Mouse (Mus musculus): ENCODE results near the gene Inpp5f. TPM values are rescaled to one million over a fixed set of nuclear protein-coding genes. Genes with fewer than 3 reads are reported as not detected.

Gene Inpp5f
- total RNA-seq, 2 experiments from 2014 or later = 1.0 to 2.1 TPM

DNA sequence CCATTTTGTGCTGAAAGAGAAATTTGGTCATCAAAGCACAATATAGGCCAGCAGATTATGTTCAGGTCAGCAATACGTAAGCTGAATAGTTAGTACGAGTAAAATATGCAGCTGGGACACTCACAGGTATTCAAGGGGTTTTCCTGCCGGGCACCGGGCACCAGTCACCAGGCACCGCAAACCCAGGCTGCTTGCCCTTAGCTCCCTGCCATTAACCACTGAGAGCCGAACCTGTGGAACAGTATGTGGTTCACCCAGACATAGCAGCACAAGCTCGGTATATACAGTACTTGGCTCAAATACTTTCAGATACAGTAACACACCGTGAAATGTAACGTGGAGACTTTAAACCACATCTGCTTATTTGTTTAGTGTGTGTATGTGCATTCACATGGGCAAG, 114.1 kb downstream of the Inpp5f start:
- ATAC-seq (replicated peaks; ENCODE audit: low FRiP score, poor library complexity, severe bottlenecking) = no peak

DNA sequence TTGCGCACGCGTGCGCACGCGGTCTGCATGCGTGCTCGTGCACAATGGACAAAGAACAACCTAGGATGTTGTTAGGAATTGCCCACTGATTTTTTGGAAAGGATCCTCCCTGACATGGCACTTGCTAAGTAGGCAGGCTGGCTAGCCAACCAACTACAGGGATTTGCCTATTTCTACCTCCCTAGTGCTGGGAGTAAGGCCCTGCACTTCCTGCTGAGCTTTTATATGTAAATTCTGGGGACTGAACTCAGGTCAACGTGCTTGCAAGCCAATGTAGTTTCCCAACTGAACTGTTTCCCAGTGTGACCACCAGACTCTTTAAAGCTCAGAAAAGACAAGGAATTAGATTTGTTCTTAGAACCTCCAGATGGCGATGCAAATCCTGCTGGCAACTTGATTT, 115.9 kb downstream of the Inpp5f start:
- no peak for ATAC-seq (replicated peaks; ENCODE audit: low FRiP score, poor library complexity, severe bottlenecking)

DNA sequence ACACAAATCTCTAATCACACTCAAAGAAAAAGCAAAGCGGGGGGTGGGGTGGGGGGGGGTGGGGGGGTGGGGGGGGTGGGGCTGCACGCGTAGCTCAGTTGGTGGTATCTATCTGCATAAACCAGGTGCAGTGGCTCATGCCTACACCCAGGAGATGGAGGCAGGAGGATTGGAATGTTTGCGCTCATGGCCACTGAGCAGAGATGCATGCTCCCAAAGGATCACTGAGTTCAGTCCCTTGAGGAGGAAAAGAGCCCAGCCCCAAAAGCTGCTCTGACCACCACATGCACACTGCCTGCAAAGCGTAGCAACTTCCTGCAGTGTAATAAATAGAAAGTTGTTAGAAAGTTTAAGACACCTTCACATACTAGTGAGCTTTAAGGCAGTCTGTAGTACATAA, 116.6 kb downstream of the Inpp5f start:
- no peak for ATAC-seq (replicated peaks; ENCODE audit: low FRiP score, poor library complexity, severe bottlenecking)

DNA sequence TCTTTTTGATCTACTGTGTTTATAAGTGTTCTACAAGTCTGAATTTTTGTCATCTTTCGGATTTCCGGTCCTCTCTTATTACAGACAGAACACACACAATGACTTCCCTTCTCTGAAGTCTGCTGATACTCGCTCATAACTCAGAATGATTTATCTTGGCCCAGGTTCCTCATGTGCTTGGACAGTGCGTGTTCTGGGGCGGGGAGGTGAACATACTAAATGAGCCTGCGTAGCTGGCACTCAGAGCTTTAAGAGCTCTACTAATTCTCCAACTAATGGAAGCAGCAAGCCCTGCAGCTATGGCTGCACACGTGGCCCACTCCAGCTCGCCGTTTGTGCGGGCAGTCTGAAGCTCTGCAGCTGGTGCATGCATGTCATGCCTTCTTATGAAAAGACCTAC, 117.6 kb downstream of the Inpp5f start:
- no peak for ATAC-seq (replicated peaks; ENCODE audit: low FRiP score, poor library complexity, severe bottlenecking)

DNA sequence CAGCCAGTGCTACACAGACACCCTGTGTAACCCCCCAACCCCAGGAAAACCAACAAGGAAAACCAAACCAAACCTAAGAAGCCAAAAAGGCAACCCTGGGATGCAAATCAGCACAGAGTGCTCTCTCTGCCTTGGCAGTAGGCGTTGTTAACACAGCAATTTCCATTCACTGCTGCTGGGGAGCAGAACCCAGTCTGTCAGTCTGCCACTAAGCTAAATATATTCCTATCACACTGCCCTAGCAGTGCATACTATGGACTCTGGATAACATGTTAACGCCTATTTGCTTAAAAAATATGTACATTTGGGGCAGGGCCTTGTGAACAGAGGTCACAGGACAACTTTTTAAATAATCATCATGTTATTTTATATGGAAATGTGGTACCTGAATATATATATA, 120.5 kb downstream of the Inpp5f start:
- ATAC-seq (replicated peaks; ENCODE audit: low FRiP score, poor library complexity, severe bottlenecking) = no peak

DNA sequence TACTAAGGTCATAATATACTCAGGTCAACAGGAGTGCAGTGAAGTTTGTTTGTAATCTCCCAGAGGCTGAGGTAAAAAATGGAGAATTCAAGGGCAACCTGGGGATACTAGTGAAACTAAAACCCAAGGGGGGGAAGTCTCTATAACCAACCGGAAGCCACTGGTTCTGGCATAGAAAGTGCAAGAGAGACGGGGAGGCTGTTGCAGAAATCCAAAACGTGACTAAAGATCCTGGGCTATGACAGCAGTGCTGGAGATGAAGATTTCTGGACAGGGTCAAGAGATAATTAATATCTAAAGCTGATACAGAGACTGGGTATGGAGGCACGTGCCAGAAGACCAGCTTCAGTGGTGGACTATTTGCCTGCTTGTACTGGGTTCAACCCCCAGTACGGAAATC, 126.9 kb downstream of the Inpp5f start:
- ATAC-seq (replicated peaks; ENCODE audit: low FRiP score, poor library complexity, severe bottlenecking) = no peak

DNA sequence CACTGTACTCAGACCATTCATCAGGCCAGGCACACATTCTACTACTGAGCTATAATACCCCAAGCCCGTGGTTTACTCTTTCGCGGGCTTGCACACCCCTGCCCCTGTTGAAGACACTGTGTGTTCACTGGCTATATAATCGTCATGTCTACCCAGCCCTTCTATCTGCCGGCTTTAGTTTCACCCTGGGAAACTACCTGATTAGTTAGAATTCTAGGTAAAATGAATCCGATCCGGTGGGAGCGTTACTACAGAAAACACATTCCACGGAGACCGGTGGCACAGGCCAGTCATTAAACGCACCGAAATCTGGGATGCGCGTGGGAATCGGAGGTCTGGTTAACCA, 128.0 kb downstream of the Inpp5f start:
- ATAC-seq (replicated peaks; ENCODE audit: low FRiP score, poor library complexity, severe bottlenecking) = no peak

DNA sequence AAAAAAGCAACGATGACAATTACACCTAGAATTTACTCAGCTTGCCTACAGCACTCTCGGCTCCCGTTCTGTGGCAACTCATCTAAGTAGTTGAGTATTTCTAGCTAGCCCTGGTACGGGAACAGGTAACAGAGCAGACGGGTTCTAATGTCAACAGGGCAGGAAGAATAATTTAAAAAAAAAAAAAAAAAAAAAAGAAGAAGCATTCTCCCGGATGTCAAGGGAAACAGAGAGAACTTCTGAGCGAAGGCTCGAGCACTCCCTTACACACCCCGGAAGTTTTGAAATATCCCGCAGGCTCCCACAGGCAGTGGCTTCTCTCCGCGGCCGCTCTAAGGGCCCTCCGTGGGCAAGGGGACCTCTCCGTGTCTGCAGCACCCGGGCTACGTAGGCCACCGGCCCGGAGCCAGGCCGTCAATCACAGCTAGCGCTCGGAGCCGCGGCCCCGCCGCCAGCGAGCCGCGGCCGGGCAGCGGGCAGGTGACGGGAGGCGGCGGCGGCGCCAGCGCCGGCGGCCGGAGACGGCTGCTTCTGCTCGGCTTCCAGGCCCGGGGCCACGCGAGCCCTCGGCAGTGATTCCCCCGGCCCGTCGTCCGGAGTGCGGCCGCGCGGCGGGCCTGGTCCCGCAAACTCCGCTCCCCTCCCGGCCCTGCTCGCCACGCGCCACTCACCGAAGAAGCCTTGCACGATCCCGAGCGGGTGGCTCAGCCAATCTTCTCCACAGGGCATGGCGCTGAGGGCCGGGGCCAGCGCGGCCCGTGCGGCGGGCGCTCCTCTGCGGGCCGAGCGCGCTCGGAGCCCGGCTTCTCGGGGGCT, 128.5 kb downstream of the Inpp5f start:
- ATAC-seq (replicated peaks; ENCODE audit: low FRiP score, poor library complexity, severe bottlenecking) = peak; percentile 22; the same call in 1 of the 2 replicates

DNA sequence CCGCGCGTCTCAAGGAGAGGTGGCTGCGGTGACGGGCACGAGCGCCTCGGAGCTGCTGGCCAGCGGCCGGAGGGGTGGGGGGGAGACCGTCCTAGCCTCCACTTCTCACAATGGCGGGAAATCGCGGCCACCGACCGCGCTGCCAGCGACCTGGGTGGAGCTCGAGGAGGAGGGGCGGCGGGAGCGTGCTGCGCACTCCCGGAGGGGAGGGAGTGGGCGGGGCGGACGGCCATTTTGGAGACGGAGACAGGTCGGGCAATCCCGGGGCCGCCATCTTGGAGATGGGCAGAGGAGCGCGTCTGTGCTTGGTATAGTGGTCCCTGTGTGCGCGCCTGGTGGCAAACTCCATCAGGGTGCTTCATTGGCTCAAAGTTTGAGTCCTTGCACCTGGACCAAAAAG, 129.2 kb downstream of the Inpp5f start, which contains the start of gene Mcmbp:
Gene Mcmbp (minus strand): TSS at position 162 of the 400 bp plus-strand sequence.
- peak; percentile 85 for ATAC-seq (replicated peaks; ENCODE audit: low FRiP score, poor library complexity, severe bottlenecking)

DNA sequence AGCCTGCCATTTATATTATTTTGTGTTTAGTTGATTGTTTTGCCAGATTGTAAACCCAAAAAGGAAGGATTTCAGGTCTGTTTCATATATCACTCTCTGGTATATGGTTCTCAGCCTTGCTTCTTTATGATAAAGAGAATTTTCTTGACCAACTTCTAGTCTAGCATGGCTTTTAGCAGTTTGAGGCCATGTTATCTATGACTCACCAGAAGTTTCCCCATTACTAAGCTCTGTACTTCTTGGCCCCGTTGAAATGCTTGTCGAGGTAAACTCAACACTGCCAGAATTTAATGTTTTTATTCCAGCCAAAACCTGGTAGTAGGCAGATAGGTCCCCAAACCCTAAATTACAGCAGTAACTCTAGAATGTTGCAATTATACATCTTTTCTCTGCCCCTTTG, 132.8 kb downstream of the Inpp5f start:
- ATAC-seq (replicated peaks; ENCODE audit: low FRiP score, poor library complexity, severe bottlenecking) = no peak

DNA sequence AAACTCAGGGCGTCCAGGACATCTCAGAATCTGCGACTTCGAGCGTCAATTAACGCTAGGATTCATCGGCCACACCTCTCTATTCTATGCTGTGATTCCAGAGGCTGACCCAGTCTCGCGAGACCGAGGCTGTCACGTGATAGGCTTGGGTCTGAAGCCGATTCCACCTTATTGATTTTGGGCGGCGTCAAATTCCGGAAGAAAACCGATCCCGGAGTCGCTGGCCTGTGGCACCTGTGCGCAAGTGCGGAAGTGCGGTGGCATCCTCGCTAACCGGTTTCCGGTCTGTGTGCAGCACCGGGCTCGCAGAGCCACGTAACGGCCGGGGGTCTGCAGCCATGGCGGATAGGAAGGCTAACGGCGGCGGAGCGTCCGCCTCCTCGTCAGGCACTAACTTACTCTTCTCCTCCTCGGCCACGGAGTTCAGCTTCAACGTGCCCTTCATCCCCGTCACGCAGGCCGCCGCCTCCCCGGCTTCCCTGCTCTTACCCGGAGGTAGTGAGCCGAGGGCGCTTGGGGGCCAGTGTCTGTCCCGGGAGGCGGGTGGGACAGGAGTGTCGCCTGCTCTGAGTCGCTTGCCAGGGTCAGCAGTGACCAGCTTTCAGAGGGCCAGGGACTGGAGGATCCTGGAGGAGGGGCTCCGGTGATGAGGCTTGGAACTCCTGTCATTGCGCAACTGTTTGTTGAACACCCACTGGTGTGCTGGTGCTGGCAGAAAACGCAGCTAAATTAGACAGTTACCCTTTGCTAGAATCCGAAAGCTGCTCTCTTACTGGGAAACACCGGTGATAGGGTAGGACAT, 133.8 kb downstream of the Inpp5f start, which contains the start of gene Sec23ip:
Gene Sec23ip (plus strand): TSS at position 260 of the 802 bp plus-strand sequence.
- ATAC-seq (replicated peaks; ENCODE audit: low FRiP score, poor library complexity, severe bottlenecking) = peak; percentile 87

Other genes starting within 250 kb of the Inpp5f start
- gene Rgs10, start 192.6 kb upstream of the Inpp5f start, total RNA-seq (2015; ENCODE audit: low replicate concordance) = 21.9 and 24.5 TPM in 2 replicates
- 22.7 and 44.9 TPM in 2 replicates for gene Rgs10, start 192.6 kb upstream of the Inpp5f start, total RNA-seq (2017; ENCODE audit: low replicate concordance)
- 65.6 and 74.4 TPM in 2 replicates for gene Tial1, start 149.6 kb upstream of the Inpp5f start, total RNA-seq (2015; ENCODE audit: low replicate concordance)
- 52.6 and 91.2 TPM in 2 replicates for gene Tial1, start 149.6 kb upstream of the Inpp5f start, total RNA-seq (2017; ENCODE audit: low replicate concordance)
- gene Bag3, start 87.7 kb upstream of the Inpp5f start, total RNA-seq (2015; ENCODE audit: low replicate concordance) = 0.58 and 6.9 TPM in 2 replicates
- gene Bag3, start 87.7 kb upstream of the Inpp5f start, total RNA-seq (2017; ENCODE audit: low replicate concordance) = 2.8 and 4.8 TPM in 2 replicates
- 22.8 and 44.6 TPM in 2 replicates for gene Mcmbp, start 129.2 kb downstream of the Inpp5f start, total RNA-seq (2015; ENCODE audit: low replicate concordance)
- 14.5 and 16.8 TPM in 2 replicates for gene Mcmbp, start 129.2 kb downstream of the Inpp5f start, total RNA-seq (2017; ENCODE audit: low replicate concordance)
- gene Sec23ip, start 133.6 kb downstream of the Inpp5f start, total RNA-seq (2015; ENCODE audit: low replicate concordance) = 11.7 and 32.0 TPM in 2 replicates
- gene Sec23ip, start 133.6 kb downstream of the Inpp5f start, total RNA-seq (2017; ENCODE audit: low replicate concordance) = 16.2 and 17.3 TPM in 2 replicates

All from erythroblast, adult 5-6 weeks (primary cell).